Mouse (Mus musculus) left cerebral cortex, adult 6 months (tissue): ENCODE results near the gene Pkm. TPM values are rescaled to one million over a fixed set of nuclear protein-coding genes. Genes with fewer than 3 reads are reported as not detected.

ENCODE experiments used
- long read RNA-seq, 2 experiments: library from polyadenylated mRNA; unstranded; transcript quantifications; one replicate each; pipeline ENCODE4 v2.0.0; 2019 to 2020
- polyA plus RNA-seq: library from polyadenylated mRNA; unstranded; fragments of <200 nt; fragmentation: Nextera tagmentation; gene quantifications from 2 replicates; pipeline ENCODE4 v1.2.3, GENCODE M21; 2021

Gene Pkm
- polyA plus RNA-seq = 1,112 and 1,113 TPM in 2 replicates
- long read RNA-seq, experiment 1, transcript Pkm-202 (11 exons, 2,041 nt) = major isoform, 7,589 of 9,055 reads
- long read RNA-seq, experiment 1, transcript Pkm-201 (11 exons, 2,432 nt) = minor isoform, 903 of 9,055 reads
- long read RNA-seq, experiment 1, partial matches to known transcripts = 365 of 9,055 reads
- long read RNA-seq, experiment 1, other reads (novel, unspliced or antisense) = 195 of 9,055 reads
- long read RNA-seq, experiment 2, transcript Pkm-202 (11 exons, 2,041 nt) = major isoform, 983 of 1,585 reads
- long read RNA-seq, experiment 2, transcript Pkm-201 (11 exons, 2,432 nt) = minor isoform, 128 of 1,585 reads
- long read RNA-seq, experiment 2, partial matches to known transcripts = 410 of 1,585 reads
- long read RNA-seq, experiment 2, other reads (novel, unspliced or antisense) = 64 of 1,585 reads

DNA sequence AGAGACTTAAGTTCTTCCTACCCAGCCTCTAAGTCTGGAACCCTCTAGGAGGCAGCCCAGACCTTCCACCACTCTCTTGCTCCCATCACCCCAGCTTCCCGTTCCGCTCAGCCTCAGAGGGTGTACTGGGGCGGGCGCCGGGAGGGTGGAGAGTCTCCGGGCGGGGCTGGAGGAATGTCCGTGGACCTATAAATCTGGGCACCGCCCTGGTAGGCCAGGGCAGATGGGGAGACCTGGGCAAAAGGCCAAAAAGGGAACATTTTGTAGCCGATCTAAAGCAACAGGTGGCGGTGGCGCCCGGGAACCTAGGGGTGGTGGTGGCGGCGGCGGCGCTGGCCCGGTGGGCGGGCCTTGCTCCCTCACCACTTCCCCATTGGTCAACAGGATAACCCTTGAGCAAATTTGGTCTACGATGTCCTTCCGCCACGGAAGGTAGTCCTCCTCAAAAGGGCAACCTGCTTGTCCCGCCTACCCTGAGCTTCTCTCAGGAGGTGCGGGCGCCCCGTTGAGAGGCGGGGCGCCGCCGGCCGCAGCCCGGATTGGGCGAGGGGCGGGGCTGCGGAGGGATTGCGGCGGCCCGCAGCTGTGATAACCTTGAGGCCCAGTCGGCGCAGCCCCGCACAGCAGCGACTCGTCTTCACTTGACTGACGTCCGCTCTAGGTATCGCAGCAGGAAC, at the start of gene Pkm:
Gene Pkm, plus strand, starts transcription at position 411 of the 677 bp plus-strand sequence.

GRCm38 (mm10) chr9:59616622-59617306, 39.4 kb upstream of the Pkm start, which contains the start of gene Parp6:
Gene Parp6 (plus strand): TSS chr9:59617284.

GRCm38 (mm10) chr9:59679678-59680533, 23.7 kb downstream of the Pkm start, which contains the start of gene Gramd2:
Gene Gramd2 (plus strand): TSS chr9:59680144.

Other genes starting within 250 kb of the Pkm start
- 7.6 and 8.6 TPM in 2 replicates for gene Arih1, start 169.8 kb upstream of the Pkm start, polyA plus RNA-seq
- gene Hexa, start 116.8 kb upstream of the Pkm start, polyA plus RNA-seq = 46.4 and 61.8 TPM in 2 replicates
- 5.3 and 5.5 TPM in 2 replicates for gene Tmem202, start 116.5 kb upstream of the Pkm start, polyA plus RNA-seq
- gene Celf6, start 78.5 kb upstream of the Pkm start, polyA plus RNA-seq = 6.7 and 8.7 TPM in 2 replicates
- gene Parp6, start 39.1 kb upstream of the Pkm start, polyA plus RNA-seq = 45.1 and 97.6 TPM in 2 replicates
- 6.7 and 7.4 TPM in 2 replicates for gene Gramd2, start 23.8 kb downstream of the Pkm start, polyA plus RNA-seq
- 2.3 and 4.1 TPM in 2 replicates for gene Senp8, start 94.3 kb downstream of the Pkm start, polyA plus RNA-seq
- 5.7 and 6.0 TPM in 2 replicates for gene Myo9a, start 94.5 kb downstream of the Pkm start, polyA plus RNA-seq